Comparison of ENCODE assay signal across 8 mouse cellular contexts in the genomic region with DNA sequence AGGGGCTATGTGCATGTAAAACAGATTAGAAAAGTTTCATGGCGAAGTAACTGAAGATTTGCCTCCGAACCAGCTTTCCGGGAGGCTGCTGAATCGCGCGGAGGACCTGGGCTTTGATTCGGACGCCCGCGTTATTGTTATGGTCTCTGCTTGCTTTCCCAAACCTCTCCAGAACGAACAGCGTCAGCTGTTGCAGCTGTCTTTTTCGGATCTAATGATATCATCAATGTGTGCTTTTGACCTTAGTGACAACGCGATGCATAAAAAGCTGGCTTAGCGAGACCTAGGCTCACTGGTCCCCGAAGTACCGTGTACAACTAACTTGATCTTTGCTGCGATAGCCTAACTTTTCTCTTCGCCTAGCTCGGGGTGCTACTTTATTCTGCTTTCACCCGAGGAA. TPM values are rescaled to one million over a fixed set of nuclear protein-coding genes. Genes with fewer than 3 reads are reported as not detected.
A peak's percentile ranks its signal among the peaks of the same experiment; 100 is the strongest.
DNase-seq lines count a peak whose midpoint lies in the region; ATAC-seq and TF ChIP-seq lines count a peak whose summit lies in the region.

No protein-coding gene starts in this region.

- no peaks in the 10 kb centered on the region for H3K9me3 ChIP-seq in forebrain, embryonic 11.5 days (ENCODE audit: control insufficient read depth, low read length)
- no peaks in the 10 kb centered on the region for H3K9me3 ChIP-seq in limb, embryonic 14.5 days (ENCODE audit: control insufficient read depth, low read length)
- H3K9me3 ChIP-seq in neural tube, embryonic 15.5 days (replicated peaks), result no peaks in the 10 kb centered on the region

- no peaks in the 10 kb centered on the region for H3K79me3 ChIP-seq in C2C12 (ENCODE audit: low read depth)

- peak overlapping the region; percentile 83 for H3K4me2 ChIP-seq in forebrain, embryonic 11.5 days (ENCODE audit: low read depth, low read length, severe bottlenecking)
- H3K4me2 ChIP-seq in limb, embryonic 14.5 days (replicated peaks; ENCODE audit: low read depth, low read length, severe bottlenecking), result peak overlapping the region; percentile 77
- H3K4me2 ChIP-seq in neural tube, embryonic 15.5 days, result peak overlapping the region; percentile 66

- no peak overlapping the region for H3K9ac ChIP-seq in forebrain, embryonic 11.5 days (ENCODE audit: low read length)
- H3K9ac ChIP-seq in limb, embryonic 14.5 days (ENCODE audit: low read depth, low read length, severe bottlenecking), result no peak overlapping the region
- H3K9ac ChIP-seq in neural tube, embryonic 15.5 days (replicated peaks), result no peak overlapping the region; the same call in 1 of the 2 replicates

- no peaks in the 10 kb centered on the region for H3K36me3 ChIP-seq in C2C12 (ENCODE audit: control insufficient read depth, insufficient read depth)
- no peaks in the 10 kb centered on the region for H3K36me3 ChIP-seq in forebrain, embryonic 11.5 days (ENCODE audit: control insufficient read depth, insufficient read depth, low read length)
- no peaks in the 10 kb centered on the region for H3K36me3 ChIP-seq in limb, embryonic 14.5 days (ENCODE audit: control insufficient read depth, insufficient read depth, low read length)
- no peaks in the 10 kb centered on the region for H3K36me3 ChIP-seq in neural tube, embryonic 15.5 days

- under 1% methylated on average over 22 of the region's 22 CpGs for WGBS in forebrain, embryonic 11.5 days
- whole genome bisulfite sequencing in limb, embryonic 14.5 days, result under 1% methylated on average over 22 of the region's 22 CpGs
- under 1% methylated on average over 22 of the region's 22 CpGs for whole genome bisulfite sequencing in neural tube, embryonic 15.5 days

- peak; percentile 19 to 44 for DNase-seq in cerebellum, postnatal 25 days
- DNase-seq in forebrain, embryonic 11.5 days (ENCODE audit: low spot score), result peak; percentile 67
- peak; percentile 52 for DNase-seq in limb, embryonic 14.5 days (ENCODE audit: low spot score)
- no peak for DNase-seq in cerebellum, adult 11-12 months
- DNase-seq in thymus, postnatal 25 days, result no peak

- H3K27ac ChIP-seq in forebrain, embryonic 11.5 days (ENCODE audit: low read depth, low read length), result no peak overlapping the region
- H3K27ac ChIP-seq in limb, embryonic 14.5 days (replicated peaks; ENCODE audit: low read depth, low read length), result no peak overlapping the region
- no peak overlapping the region for H3K27ac ChIP-seq in neural tube, embryonic 15.5 days (replicated peaks)

- TF ChIP-seq POLR2A in limb, embryonic 14.5 days (IDR thresholded peaks at IDR 0.05; ENCODE audit: borderline replicate concordance, extremely low read depth, insufficient read depth, insufficient read length), result no peak

- TF ChIP-seq CTCF in C2C12 (IDR thresholded peaks at IDR 0.05; ENCODE audit: control insufficient read depth, insufficient read depth, insufficient read length), result no peak

- no peak for ATAC-seq in cerebellum, adult (ENCODE audit: insufficient number of reproducible peaks, low FRiP score, low TSS enrichment)
- ATAC-seq in forebrain, embryonic 11.5 days (replicated peaks; ENCODE audit: low FRiP score), result peak; percentile 0; the same call in 1 of the 2 replicates
- no peak for ATAC-seq in limb, embryonic 14.5 days (ENCODE audit: low FRiP score, low read depth)
- no peak for ATAC-seq in neural tube, embryonic 15.5 days (ENCODE audit: low FRiP score)

- H3K79me2 ChIP-seq in C2C12 (ENCODE audit: control insufficient read depth, insufficient read depth), result peaks cover 11% of the 10 kb centered on the region

- H3ac ChIP-seq in C2C12 (ENCODE audit: control insufficient read depth, insufficient read length, low read depth), result peak overlapping the region; percentile 46

- no peaks in the 10 kb centered on the region for H3K27me3 ChIP-seq in C2C12 (ENCODE audit: control insufficient read depth, insufficient read depth, insufficient read length)
- H3K27me3 ChIP-seq in forebrain, embryonic 11.5 days (ENCODE audit: control insufficient read depth, insufficient read depth, low read length), result peaks cover 89% of the 10 kb centered on the region
- H3K27me3 ChIP-seq in limb, embryonic 14.5 days (ENCODE audit: control insufficient read depth, insufficient read depth, low read length), result peaks cover 84% of the 10 kb centered on the region
- H3K27me3 ChIP-seq in neural tube, embryonic 15.5 days (replicated peaks), result peaks cover 69% of the 10 kb centered on the region

- peak overlapping the region; percentile 38 for H3K4me3 ChIP-seq in C2C12 (ENCODE audit: insufficient read depth, poor library complexity, severe bottlenecking)
- H3K4me3 ChIP-seq in forebrain, embryonic 11.5 days (ENCODE audit: low read depth, low read length), result peak overlapping the region; percentile 42
- peak overlapping the region; percentile 41 for H3K4me3 ChIP-seq in limb, embryonic 14.5 days (replicated peaks; ENCODE audit: low read length)
- peak overlapping the region; percentile 34 for H3K4me3 ChIP-seq in neural tube, embryonic 15.5 days (replicated peaks)

- H3K4me1 ChIP-seq in forebrain, embryonic 11.5 days (replicated peaks; ENCODE audit: control insufficient read depth, insufficient read depth, low read length), result peaks cover 15% of the 10 kb centered on the region; the same call in 1 of the 2 replicates
- H3K4me1 ChIP-seq in limb, embryonic 14.5 days (ENCODE audit: control insufficient read depth, insufficient read depth, low read length), result peaks cover 17% of the 10 kb centered on the region
- H3K4me1 ChIP-seq in neural tube, embryonic 15.5 days, result peaks cover 47% of the 10 kb centered on the region

TF ChIP-seq in C2C12, 6 proteins besides CTCF, POLR2A, EP300 and RAD21:
- TF ChIP-seq FOSL1 (IDR thresholded peaks at IDR 0.05; ENCODE audit: insufficient read depth, low read length, poor library complexity, severe bottlenecking) (no peak), CEBPB (IDR thresholded peaks at IDR 0.05; ENCODE audit: low read depth) (no peak), MYOG (IDR thresholded peaks at IDR 0.05; ENCODE audit: control insufficient read depth, extremely low read depth, insufficient read length) (no peak), USF1 (IDR thresholded peaks at IDR 0.05; ENCODE audit: low read depth) (no peak), MAX (IDR thresholded peaks at IDR 0.05) (no peak), MYOD1 (IDR thresholded peaks at IDR 0.05; ENCODE audit: control insufficient read depth, insufficient read length, low read depth) (peak; percentile 63)

RNA-seq across cellular contexts. Expression of a gene that starts 2.0 kb away (rescaled TPM):
- polyA plus RNA-seq in C2C12 (2012; fragmentation: generic; extraction: Trizol), result not detected
- polyA plus RNA-seq in forebrain, embryonic 11.5 days (2014; fragmentation: Nextera tagmentation; extraction: Ambion mirVana), result not detected in 2 replicates
- 0.38 and 0.64 TPM in 2 replicates for polyA plus RNA-seq in limb, embryonic 14.5 days (2012; rRNA removed)
- polyA plus RNA-seq in limb, embryonic 14.5 days (2014; fragmentation: Nextera tagmentation; extraction: Ambion mirVana), result not detected in 2 replicates
- 0.23 TPM in 1 of 2 replicates, not detected in the other for polyA plus RNA-seq in neural tube, embryonic 15.5 days (2015; fragmentation: Nextera tagmentation; extraction: Ambion mirVana)

RNA-seq across cellular contexts. Expression of a gene that starts 10.2 kb away (rescaled TPM):
- polyA plus RNA-seq in C2C12 (2012; fragmentation: generic; extraction: Trizol), result not detected
- polyA plus RNA-seq in forebrain, embryonic 11.5 days (2014; fragmentation: Nextera tagmentation; extraction: Ambion mirVana), result not detected in 2 replicates
- polyA plus RNA-seq in limb, embryonic 14.5 days (2012; rRNA removed), result not detected in 2 replicates
- not detected in 2 replicates for polyA plus RNA-seq in limb, embryonic 14.5 days (2014; fragmentation: Nextera tagmentation; extraction: Ambion mirVana)
- 0.49 TPM in 1 of 2 replicates, not detected in the other for polyA plus RNA-seq in neural tube, embryonic 15.5 days (2015; fragmentation: Nextera tagmentation; extraction: Ambion mirVana)

RNA-seq across cellular contexts. Expression of a gene that starts 10.7 kb away (rescaled TPM):
- polyA plus RNA-seq in C2C12 (2012; fragmentation: generic; extraction: Trizol), result 4.0 TPM
- polyA plus RNA-seq in forebrain, embryonic 11.5 days (2014; fragmentation: Nextera tagmentation; extraction: Ambion mirVana), result 3.4 and 4.2 TPM in 2 replicates
- polyA plus RNA-seq in limb, embryonic 14.5 days (2012; rRNA removed), result 6.4 and 6.9 TPM in 2 replicates
- polyA plus RNA-seq in limb, embryonic 14.5 days (2014; fragmentation: Nextera tagmentation; extraction: Ambion mirVana), result 27.0 and 29.4 TPM in 2 replicates
- polyA plus RNA-seq in neural tube, embryonic 15.5 days (2015; fragmentation: Nextera tagmentation; extraction: Ambion mirVana), result 15.6 and 16.0 TPM in 2 replicates

Comparison
In these comparisons a context has a peak if more than half of its experiments do, and no peak if none do; other contexts are left out.
1. DNase-seq: peak in cerebellum, postnatal 25 days (2 of 2), forebrain, embryonic 11.5 days (single experiment) and limb, embryonic 14.5 days (single experiment); none in cerebellum, adult 11-12 months (single experiment) and thymus, postnatal 25 days (single experiment).
2. Peak in every context shown above with its lines, with median percentiles within 50 percentile points of each other: H3K4me3 ChIP-seq and H3K4me2 ChIP-seq.